In the genomic region with DNA sequence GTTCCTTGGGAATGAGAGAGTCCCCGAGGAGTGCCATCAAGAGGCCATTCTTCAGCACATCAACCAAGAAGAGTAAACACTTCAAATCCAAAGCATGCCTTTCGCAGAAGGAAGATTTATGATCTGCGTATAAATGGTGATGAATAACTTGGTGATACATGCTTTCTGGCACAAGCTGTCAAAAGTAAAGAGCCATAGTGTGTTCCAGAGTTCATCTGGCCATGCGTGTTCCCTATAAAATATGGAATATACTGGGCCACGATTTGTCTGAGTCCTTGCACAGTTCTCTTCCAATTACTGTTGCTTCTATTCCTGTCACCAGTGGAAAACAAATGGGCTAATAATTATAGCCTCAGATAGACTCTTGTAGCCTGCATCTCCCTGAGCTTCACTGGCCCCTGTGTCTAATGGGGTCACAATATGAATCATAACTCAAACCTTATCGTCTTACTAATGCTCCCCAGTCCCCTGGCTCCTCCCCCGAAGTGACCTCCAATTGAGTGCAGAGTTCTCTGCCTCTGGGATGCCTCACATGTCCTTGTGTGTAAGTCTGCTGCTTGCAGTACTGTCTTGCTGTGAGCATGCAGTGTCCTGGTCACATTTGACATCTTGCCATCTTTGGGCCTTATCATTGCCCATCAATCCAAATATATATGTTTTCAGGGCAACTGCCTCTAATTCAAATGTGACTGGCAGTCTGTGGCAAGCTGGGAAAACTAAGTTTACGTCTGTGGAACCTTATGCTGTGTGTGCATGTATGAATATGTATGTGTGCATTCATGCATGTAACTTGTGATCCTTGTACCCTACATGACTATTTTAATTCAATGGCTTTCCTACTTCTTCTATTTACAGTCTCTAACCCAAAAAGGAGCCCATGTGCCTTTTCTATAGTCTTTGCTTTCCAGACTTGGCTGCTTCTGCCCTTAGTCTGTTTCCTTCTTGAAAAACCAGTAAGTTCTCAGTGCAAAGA, we compare ENCODE assay signal across 18 mouse cellular contexts.
A peak's percentile ranks its signal among the peaks of the same experiment; 100 is the strongest.
DNase-seq lines count a peak whose midpoint lies in the region; ATAC-seq and TF ChIP-seq lines count a peak whose summit lies in the region.
"Had no signal": no experiment of that assay in that cellular context is flagged by ENCODE, and none has a peak within 500 bp of the region (broad histone marks: within the 10 kb centered on the region; RNA-seq: fewer than 3 reads in every experiment).

No protein-coding gene starts in this region.

- peaks cover 17% of the 10 kb centered on the region; the same call in 1 of the 2 replicates for H3K4me1 ChIP-seq in intestine, embryonic 14.5 days (replicated peaks; ENCODE audit: control insufficient read depth, insufficient read depth, low read length)
- no peaks in the 10 kb centered on the region for H3K4me1 ChIP-seq in intestine, postnatal 0 days (replicated peaks; ENCODE audit: control insufficient read depth, insufficient read depth, low read length)
- 0 out of 2 replicates have a peak, but pooled peaks cover 2% of the 10 kb centered on the region for H3K4me1 ChIP-seq in intestine, embryonic 16.5 days (ENCODE audit: control insufficient read depth, insufficient read depth, low read length)
- H3K4me1 ChIP-seq: heart, embryonic 15.5 days had no signal

- no peak for TF ChIP-seq CTCF in intestine, postnatal 0 days (IDR thresholded peaks at IDR 0.05; ENCODE audit: low read depth)

- H3K27me3 ChIP-seq in intestine, embryonic 14.5 days (replicated peaks; ENCODE audit: control insufficient read depth, insufficient read depth, low read length), result no peaks in the 10 kb centered on the region
- no peaks in the 10 kb centered on the region for H3K27me3 ChIP-seq in intestine, postnatal 0 days (replicated peaks; ENCODE audit: control insufficient read depth, insufficient read depth, low read length)
- H3K27me3 ChIP-seq in intestine, embryonic 16.5 days (replicated peaks; ENCODE audit: control insufficient read depth, insufficient read depth, low read length), result no peaks in the 10 kb centered on the region
- H3K27me3 ChIP-seq: CH12.LX; heart, embryonic 15.5 days had no signal

- WGBS in intestine, embryonic 14.5 days, result 36% methylated on average over 8 of the region's 8 CpGs
- 34% methylated on average over 8 of the region's 8 CpGs for WGBS in intestine, postnatal 0 days
- WGBS in intestine, embryonic 16.5 days, result 37% methylated on average over 8 of the region's 8 CpGs

- H3K36me3 ChIP-seq in intestine, embryonic 14.5 days (ENCODE audit: control insufficient read depth, insufficient read depth, low read length), result no peaks in the 10 kb centered on the region
- H3K36me3 ChIP-seq in intestine, postnatal 0 days (ENCODE audit: control insufficient read depth, insufficient read depth), result no peaks in the 10 kb centered on the region
- H3K36me3 ChIP-seq in intestine, embryonic 16.5 days (ENCODE audit: control insufficient read depth, insufficient read depth, low read length), result no peaks in the 10 kb centered on the region
- H3K36me3 ChIP-seq: heart, embryonic 15.5 days had no signal

- DNase-seq in adrenal gland, adult 2 months, result peak; percentile 84
- DNase-seq in adrenal gland, adult 18-20 months (ENCODE audit: low spot score in 2 of 2), result no peak
- no peak for DNase-seq in intestine, embryonic 14.5 days (ENCODE audit: low spot score)
- peak; percentile 42 for DNase-seq in adrenal gland, postnatal 10 days
- no peak for DNase-seq in thymus, postnatal 36 days
- no peak for DNase-seq in c-Kit-positive CD71-positive TER-119-positive erythroid progenitor cells, embryonic 14.5 days (ENCODE audit: low spot score)
- DNase-seq: cerebellum, postnatal 10 days; lung, adult 2 months; midbrain, embryonic 14.5 days; retina, postnatal 1 day; thymus, postnatal 4 days had no signal

- no peak overlapping the region for H3K4me3 ChIP-seq in intestine, embryonic 14.5 days (ENCODE audit: low read depth, low read length)
- H3K4me3 ChIP-seq in intestine, postnatal 0 days (ENCODE audit: low read depth, low read length), result no peak overlapping the region
- H3K4me3 ChIP-seq in intestine, embryonic 16.5 days (ENCODE audit: low read length), result no peak overlapping the region
- H3K4me3 ChIP-seq: erythroblast, embryonic 14.5 days; heart, embryonic 15.5 days had no signal

- 0 out of 2 replicates have a peak, but pooled peaks have one; percentile 36 for ATAC-seq in intestine, embryonic 14.5 days (replicated peaks; ENCODE audit: low FRiP score, low TSS enrichment, low read depth)
- no peak for ATAC-seq in intestine, postnatal 0 days
- ATAC-seq in intestine, embryonic 16.5 days, result peak; percentile 53; the same call in 1 of the 2 replicates
- ATAC-seq: activated CD4-positive, CD25-positive, alpha-beta regulatory T cell, adult 4 months; inflammation-experienced regulatory T-cells, adult 6 months had no signal

- H3K27ac ChIP-seq in intestine, embryonic 14.5 days (ENCODE audit: low read depth), result no peak overlapping the region
- no peak overlapping the region for H3K27ac ChIP-seq in intestine, postnatal 0 days (ENCODE audit: low read depth, low read length)
- no peak overlapping the region for H3K27ac ChIP-seq in intestine, embryonic 16.5 days (ENCODE audit: low read length)
- H3K27ac ChIP-seq: heart, embryonic 15.5 days had no signal

- H3K9ac ChIP-seq in intestine, embryonic 14.5 days (ENCODE audit: low read length), result no peak overlapping the region
- H3K9ac ChIP-seq in intestine, postnatal 0 days (ENCODE audit: low read depth, low read length), result no peak overlapping the region
- no peak overlapping the region for H3K9ac ChIP-seq in intestine, embryonic 16.5 days (ENCODE audit: low read depth, low read length)
- H3K9ac ChIP-seq: heart, embryonic 15.5 days had no signal

- H3K9me3 ChIP-seq in intestine, embryonic 14.5 days (ENCODE audit: control insufficient read depth, low read length), result no peaks in the 10 kb centered on the region
- no peaks in the 10 kb centered on the region for H3K9me3 ChIP-seq in intestine, postnatal 0 days (ENCODE audit: control insufficient read depth)
- no peaks in the 10 kb centered on the region for H3K9me3 ChIP-seq in intestine, embryonic 16.5 days (ENCODE audit: control insufficient read depth, low read length)
- H3K9me3 ChIP-seq: heart, embryonic 15.5 days had no signal

- H3K4me2 ChIP-seq in intestine, embryonic 14.5 days (ENCODE audit: low read length), result no peak overlapping the region
- no peak overlapping the region for H3K4me2 ChIP-seq in intestine, postnatal 0 days (replicated peaks; ENCODE audit: low read depth)
- no peak overlapping the region for H3K4me2 ChIP-seq in intestine, embryonic 16.5 days (ENCODE audit: low read depth, low read length)
- H3K4me2 ChIP-seq: heart, embryonic 15.5 days had no signal

Comparison
In these comparisons a context has a peak if more than half of its experiments do, and no peak if none do; other contexts are left out.
1. DNase-seq: peak in adrenal gland, adult 2 months (single experiment) and adrenal gland, postnatal 10 days (single experiment); none in adrenal gland, adult 18-20 months (0 of 2), intestine, embryonic 14.5 days (single experiment), thymus, postnatal 36 days (0 of 2) and c-Kit-positive CD71-positive TER-119-positive erythroid progenitor cells, embryonic 14.5 days (single experiment).